Mouse (Mus musculus): ENCODE measurements around the gene Il15ra.

- TF ChIP-seq CTCF (conservative IDR thresholded peaks at IDR 0.05; ENCODE audit: low read length) (no peak), POU5F1 (IDR thresholded peaks at IDR 0.05; ENCODE audit: borderline replicate concordance, low read length) (no peak), NANOG (IDR thresholded peaks at IDR 0.05; ENCODE audit: borderline replicate concordance, low read length) (no peak)
Observed at GRCm38 (mm10) chr2:11722564-11722963, 17.5 kb downstream of the Il15ra start.
